Mouse (Mus musculus): ENCODE measurements around the gene Olfr419. TPM values are rescaled to one million over a fixed set of nuclear protein-coding genes. Genes with fewer than 3 reads are reported as not detected.

Gene Olfr419
- total and polyA plus RNA-seq, 2 experiments from 2014 or later = not detected

DNA sequence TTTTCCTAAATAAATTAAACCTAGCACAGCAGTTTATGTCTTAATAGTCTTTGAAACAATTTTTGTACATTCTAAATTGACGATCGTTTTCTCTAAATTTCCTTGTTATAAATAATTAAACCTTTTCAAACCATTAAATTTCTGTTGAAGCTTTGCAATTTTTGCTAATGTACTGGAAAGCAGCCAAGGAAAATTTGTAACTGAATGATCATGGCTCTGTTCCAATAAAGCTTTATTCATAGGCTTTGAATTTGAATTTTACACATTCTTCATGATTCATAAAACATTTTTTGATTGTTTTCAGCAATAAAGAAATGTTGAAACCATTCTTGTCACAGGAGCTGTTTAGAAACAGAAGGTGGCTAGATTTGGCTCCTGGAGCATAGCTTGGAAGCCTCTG, 7.2 kb downstream of the Olfr419 start:
- ATAC-seq (no peak), DNase-seq (ENCODE audit: low spot score) (peak; percentile 26)
- Histone ChIP-seq H3K9ac (replicated peaks; ENCODE audit: low read length) (no peak overlapping the region), H3K27me3 (ENCODE audit: insufficient read depth, low read length) (no peaks in the 10 kb centered on the region), H3K36me3 (ENCODE audit: insufficient read depth, low read length) (no peaks in the 10 kb centered on the region), H3K4me2 (ENCODE audit: low read depth, low read length) (no peak overlapping the region), H3K9me3 (ENCODE audit: low read length) (no peaks in the 10 kb centered on the region), H3K27ac (no peak overlapping the region), H3K4me1 (ENCODE audit: insufficient read depth, low read length) (no peaks in the 10 kb centered on the region), H3K4me3 (ENCODE audit: low read length) (no peak overlapping the region)
- TF ChIP-seq CTCF (IDR thresholded peaks at IDR 0.05; ENCODE audit: low read depth) = no peak
- WGBS = 63% methylated on average over 2 of the region's 2 CpGs

DNA sequence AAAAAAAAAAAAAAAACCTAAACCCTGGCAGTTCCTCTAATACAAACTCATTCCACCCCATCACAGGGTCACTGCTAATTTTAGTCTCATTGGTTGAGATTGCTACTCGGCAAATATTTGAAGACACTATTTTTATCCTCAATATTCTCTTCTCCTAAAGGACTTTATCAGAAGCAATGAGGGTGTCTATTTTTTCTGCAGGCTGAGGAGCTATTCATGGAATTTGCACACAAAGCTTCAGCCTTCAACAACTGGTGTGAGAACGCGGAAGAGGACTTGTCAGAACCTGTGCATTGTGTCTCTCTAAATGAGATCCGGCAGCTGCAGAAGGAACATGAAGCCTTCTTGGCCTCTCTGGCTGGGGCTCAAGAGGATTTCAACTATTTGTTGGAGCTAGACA, 11.9 kb downstream of the Olfr419 start:
- H3K4me3 ChIP-seq (ENCODE audit: low read length) = no peak overlapping the region
- H3K4me1 ChIP-seq (ENCODE audit: insufficient read depth, low read length) = no peaks in the 10 kb centered on the region
- no peaks in the 10 kb centered on the region for H3K36me3 ChIP-seq (ENCODE audit: insufficient read depth, low read length)
- ATAC-seq = no peak
- DNase-seq (ENCODE audit: low spot score) = no peak
- no peak for TF ChIP-seq CTCF (IDR thresholded peaks at IDR 0.05; ENCODE audit: low read depth)
- no peaks in the 10 kb centered on the region for H3K9me3 ChIP-seq (ENCODE audit: low read length)
- H3K27ac ChIP-seq = no peak overlapping the region
- 93% methylated on average over 4 of the region's 4 CpGs for WGBS
- no peak overlapping the region for H3K4me2 ChIP-seq (ENCODE audit: low read depth, low read length)
- no peaks in the 10 kb centered on the region for H3K27me3 ChIP-seq (ENCODE audit: insufficient read depth, low read length)
- no peak overlapping the region for H3K9ac ChIP-seq (replicated peaks; ENCODE audit: low read length)

DNA sequence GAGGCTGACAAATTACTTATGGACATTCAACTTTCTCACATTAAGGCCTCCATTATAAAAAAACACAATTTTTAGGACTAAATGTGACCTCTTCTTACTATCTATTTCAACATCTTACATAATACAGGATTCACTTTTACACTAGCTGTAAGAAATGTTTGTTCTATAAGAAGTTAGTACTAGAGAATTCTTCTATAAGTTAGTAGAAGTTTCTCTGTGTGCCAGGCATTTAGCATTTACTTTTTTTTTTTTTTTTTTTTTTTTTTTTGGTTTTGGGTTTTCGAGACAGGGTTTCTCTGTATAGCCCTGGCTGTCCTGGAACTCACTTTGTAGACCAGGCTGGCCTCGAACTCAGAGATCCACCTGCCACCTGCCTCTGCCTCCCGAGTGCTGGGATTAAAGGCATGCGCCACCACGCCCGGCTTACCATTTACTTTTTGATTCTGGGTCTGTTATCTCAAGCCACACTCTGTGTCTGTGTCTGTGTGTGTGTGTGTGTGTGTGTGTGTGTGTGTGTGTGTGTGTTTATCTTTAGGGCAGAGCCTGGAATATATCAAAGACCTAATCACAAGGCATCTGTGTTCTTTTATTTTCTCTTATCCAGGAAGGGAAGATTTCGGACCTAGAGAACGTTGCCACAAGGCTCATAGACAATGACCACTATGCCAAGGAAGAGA, 35.2 kb downstream of the Olfr419 start:
- DNase-seq (ENCODE audit: low spot score) (no peak), ATAC-seq (no peak)
- Histone ChIP-seq H3K9me3 (ENCODE audit: low read length) (no peaks in the 10 kb centered on the region), H3K36me3 (ENCODE audit: insufficient read depth, low read length) (no peaks in the 10 kb centered on the region), H3K27me3 (ENCODE audit: insufficient read depth, low read length) (no peaks in the 10 kb centered on the region), H3K4me3 (ENCODE audit: low read length) (no peak overlapping the region), H3K4me2 (ENCODE audit: low read depth, low read length) (no peak overlapping the region), H3K4me1 (ENCODE audit: insufficient read depth, low read length) (no peaks in the 10 kb centered on the region), H3K9ac (replicated peaks; ENCODE audit: low read length) (no peak overlapping the region), H3K27ac (no peak overlapping the region)
- TF ChIP-seq CTCF (IDR thresholded peaks at IDR 0.05; ENCODE audit: low read depth) = no peak
- 93% methylated on average over 8 of the region's 8 CpGs for WGBS

DNA sequence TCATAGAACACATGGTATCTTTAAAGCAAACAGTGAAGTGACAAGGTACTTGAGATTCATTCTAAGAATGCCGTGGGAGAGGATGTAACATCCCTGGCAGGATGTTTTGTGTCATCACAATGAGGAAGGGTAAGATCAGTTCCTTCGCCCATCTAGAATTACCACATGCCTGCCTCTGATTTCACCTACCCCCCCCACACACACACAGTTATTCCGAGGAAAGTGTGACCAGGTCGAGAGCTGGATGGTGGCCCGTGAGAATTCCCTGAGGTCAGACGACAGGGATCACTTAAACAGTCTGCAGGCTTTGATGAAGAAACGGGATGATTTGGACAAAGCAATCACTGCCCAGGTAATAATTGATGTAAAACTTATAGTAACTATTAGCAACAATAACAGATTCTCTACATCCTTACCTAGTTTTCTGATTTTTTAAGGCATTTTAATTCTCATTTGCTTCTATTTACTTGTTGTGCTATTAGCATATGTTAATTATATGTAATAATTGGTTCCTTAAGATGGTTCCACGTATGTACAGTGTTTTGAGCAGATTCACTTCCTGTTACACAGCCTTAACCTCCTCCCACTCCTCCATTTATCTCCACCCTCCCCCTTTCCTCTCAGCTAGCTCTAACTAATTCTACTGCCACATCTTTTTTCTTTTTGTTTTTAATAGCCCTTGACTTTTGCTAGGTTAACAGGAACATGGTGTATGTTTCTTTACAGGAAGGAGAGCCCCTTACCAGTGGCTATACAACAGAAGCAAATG, 36.4 kb downstream of the Olfr419 start:
- WGBS = 83% methylated on average over 8 of the region's 8 CpGs
- Histone ChIP-seq H3K4me3 (ENCODE audit: low read length) (no peak overlapping the region), H3K4me2 (ENCODE audit: low read depth, low read length) (no peak overlapping the region), H3K9ac (replicated peaks; ENCODE audit: low read length) (no peak overlapping the region), H3K27me3 (ENCODE audit: insufficient read depth, low read length) (no peaks in the 10 kb centered on the region), H3K27ac (no peak overlapping the region), H3K36me3 (ENCODE audit: insufficient read depth, low read length) (no peaks in the 10 kb centered on the region), H3K4me1 (ENCODE audit: insufficient read depth, low read length) (no peaks in the 10 kb centered on the region), H3K9me3 (ENCODE audit: low read length) (no peaks in the 10 kb centered on the region)
- DNase-seq (ENCODE audit: low spot score) (no peak), ATAC-seq (no peak)
- no peak for TF ChIP-seq CTCF (IDR thresholded peaks at IDR 0.05; ENCODE audit: low read depth)

DNA sequence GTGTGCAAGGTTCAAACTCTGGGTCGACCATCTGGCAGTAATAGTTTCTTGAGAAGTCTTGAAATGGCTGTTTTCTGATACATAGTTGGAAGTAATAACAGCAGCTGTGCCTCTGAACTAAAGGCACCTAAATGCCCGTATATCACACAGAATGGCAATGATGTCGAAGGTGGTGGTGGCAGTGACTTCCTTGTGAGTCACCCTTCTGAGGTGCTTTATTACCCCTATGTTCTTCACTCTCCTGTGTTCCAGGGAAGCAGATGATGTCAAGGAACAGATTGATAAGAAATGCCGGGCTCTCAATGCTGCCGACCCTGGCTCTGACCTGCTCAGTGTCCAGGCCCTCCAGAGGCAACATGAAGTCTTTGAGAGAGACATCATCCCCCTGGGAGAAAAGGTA, 39.6 kb downstream of the Olfr419 start:
- no peak for ATAC-seq
- H3K27ac ChIP-seq = no peak overlapping the region
- 84% methylated on average over 5 of the region's 5 CpGs for WGBS
- TF ChIP-seq CTCF (IDR thresholded peaks at IDR 0.05; ENCODE audit: low read depth) = no peak
- no peaks in the 10 kb centered on the region for H3K4me1 ChIP-seq (ENCODE audit: insufficient read depth, low read length)
- no peaks in the 10 kb centered on the region for H3K36me3 ChIP-seq (ENCODE audit: insufficient read depth, low read length)
- H3K4me3 ChIP-seq (ENCODE audit: low read length) = no peak overlapping the region
- H3K4me2 ChIP-seq (ENCODE audit: low read depth, low read length) = no peak overlapping the region
- H3K9ac ChIP-seq (replicated peaks; ENCODE audit: low read length) = no peak overlapping the region
- H3K9me3 ChIP-seq (ENCODE audit: low read length) = no peaks in the 10 kb centered on the region
- no peak for DNase-seq (ENCODE audit: low spot score)
- H3K27me3 ChIP-seq (ENCODE audit: insufficient read depth, low read length) = no peaks in the 10 kb centered on the region

DNA sequence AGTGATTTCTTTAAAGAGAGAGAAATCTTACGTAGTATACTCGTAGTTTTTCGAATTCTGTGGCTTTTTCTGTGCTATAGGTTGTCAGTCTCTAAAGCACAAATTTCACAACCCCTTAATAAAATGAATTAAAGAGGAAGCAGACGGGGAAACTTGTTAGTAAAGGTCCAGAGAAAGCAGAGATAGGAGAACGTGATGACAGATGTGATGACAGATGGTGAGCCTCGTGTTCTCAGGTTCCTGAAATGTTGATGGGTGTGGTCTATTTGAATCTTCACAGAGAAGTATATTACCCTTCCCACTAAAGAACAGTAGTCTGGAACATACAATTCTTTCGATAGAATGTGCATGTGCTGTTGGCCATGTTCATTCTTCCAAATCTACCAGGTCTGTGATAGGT, 47.2 kb downstream of the Olfr419 start:
- Histone ChIP-seq H3K27ac (no peak overlapping the region), H3K4me3 (ENCODE audit: low read length) (no peak overlapping the region), H3K27me3 (ENCODE audit: insufficient read depth, low read length) (no peaks in the 10 kb centered on the region), H3K9me3 (ENCODE audit: low read length) (no peaks in the 10 kb centered on the region), H3K9ac (replicated peaks; ENCODE audit: low read length) (no peak overlapping the region), H3K36me3 (ENCODE audit: insufficient read depth, low read length) (no peaks in the 10 kb centered on the region), H3K4me2 (ENCODE audit: low read depth, low read length) (no peak overlapping the region), H3K4me1 (ENCODE audit: insufficient read depth, low read length) (no peaks in the 10 kb centered on the region)
- DNase-seq (ENCODE audit: low spot score) = no peak
- ATAC-seq = no peak
- 82% methylated on average over 7 of the region's 7 CpGs for WGBS
- no peak for TF ChIP-seq CTCF (IDR thresholded peaks at IDR 0.05; ENCODE audit: low read depth)

Other genes starting within 250 kb of the Olfr419 start
- not detected in 2 replicates for gene Ifi205, start 220.3 kb downstream of the Olfr419 start, total RNA-seq (2014; rRNA removed)
- not detected in 2 replicates for gene Ifi205, start 220.3 kb downstream of the Olfr419 start, polyA plus RNA-seq (2015; fragmentation: Nextera tagmentation; extraction: Ambion mirVana)
- gene Olfr433, start 211.4 kb downstream of the Olfr419 start, total RNA-seq (2014; rRNA removed) = not detected in 2 replicates
- not detected in 2 replicates for gene Olfr433, start 211.4 kb downstream of the Olfr419 start, polyA plus RNA-seq (2015; fragmentation: Nextera tagmentation; extraction: Ambion mirVana)
- not detected in 2 replicates for gene Olfr432, start 202.9 kb downstream of the Olfr419 start, total RNA-seq (2014; rRNA removed)
- gene Olfr432, start 202.9 kb downstream of the Olfr419 start, polyA plus RNA-seq (2015; fragmentation: Nextera tagmentation; extraction: Ambion mirVana) = not detected in 2 replicates
- not detected in 2 replicates for gene Olfr430, start 185.5 kb downstream of the Olfr419 start, total RNA-seq (2014; rRNA removed)
- not detected in 2 replicates for gene Olfr430, start 185.5 kb downstream of the Olfr419 start, polyA plus RNA-seq (2015; fragmentation: Nextera tagmentation; extraction: Ambion mirVana)
- gene Olfr429, start 167.7 kb downstream of the Olfr419 start, total RNA-seq (2014; rRNA removed) = not detected in 2 replicates
- not detected in 2 replicates for gene Olfr429, start 167.7 kb downstream of the Olfr419 start, polyA plus RNA-seq (2015; fragmentation: Nextera tagmentation; extraction: Ambion mirVana)
- not detected in 2 replicates for gene Olfr427, start 155.2 kb downstream of the Olfr419 start, total RNA-seq (2014; rRNA removed)
- gene Olfr427, start 155.2 kb downstream of the Olfr419 start, polyA plus RNA-seq (2015; fragmentation: Nextera tagmentation; extraction: Ambion mirVana) = not detected in 2 replicates
- gene Olfr231, start 130.9 kb downstream of the Olfr419 start, total RNA-seq (2014; rRNA removed) = not detected in 2 replicates
- not detected in 2 replicates for gene Olfr231, start 130.9 kb downstream of the Olfr419 start, polyA plus RNA-seq (2015; fragmentation: Nextera tagmentation; extraction: Ambion mirVana)
- not detected in 2 replicates for gene Olfr424, start 120.5 kb downstream of the Olfr419 start, total RNA-seq (2014; rRNA removed)
- gene Olfr424, start 120.5 kb downstream of the Olfr419 start, polyA plus RNA-seq (2015; fragmentation: Nextera tagmentation; extraction: Ambion mirVana) = not detected in 2 replicates
- not detected in 2 replicates for gene Olfr420, start 96.4 kb downstream of the Olfr419 start, total RNA-seq (2014; rRNA removed)
- gene Olfr420, start 96.4 kb downstream of the Olfr419 start, polyA plus RNA-seq (2015; fragmentation: Nextera tagmentation; extraction: Ambion mirVana) = not detected in 2 replicates
- gene Spta1, start 79.3 kb downstream of the Olfr419 start, total RNA-seq (2014; rRNA removed) = not detected in 2 replicates
- 0.04 TPM in 1 of 2 replicates, not detected in the other for gene Spta1, start 79.3 kb downstream of the Olfr419 start, polyA plus RNA-seq (2015; fragmentation: Nextera tagmentation; extraction: Ambion mirVana)
- not detected in 2 replicates for gene Mptx1, start 78.5 kb upstream of the Olfr419 start, total RNA-seq (2014; rRNA removed)
- not detected in 2 replicates for gene Mptx1, start 78.5 kb upstream of the Olfr419 start, polyA plus RNA-seq (2015; fragmentation: Nextera tagmentation; extraction: Ambion mirVana)
- not detected in 2 replicates for gene Olfr417, start 113.1 kb upstream of the Olfr419 start, total RNA-seq (2014; rRNA removed)
- not detected in 2 replicates for gene Olfr417, start 113.1 kb upstream of the Olfr419 start, polyA plus RNA-seq (2015; fragmentation: Nextera tagmentation; extraction: Ambion mirVana)
- gene Olfr248, start 139.0 kb upstream of the Olfr419 start, total RNA-seq (2014; rRNA removed) = not detected in 2 replicates
- gene Olfr248, start 139.0 kb upstream of the Olfr419 start, polyA plus RNA-seq (2015; fragmentation: Nextera tagmentation; extraction: Ambion mirVana) = not detected in 2 replicates
- not detected in 2 replicates for gene Olfr414, start 172.0 kb upstream of the Olfr419 start, total RNA-seq (2014; rRNA removed)
- not detected in 2 replicates for gene Olfr414, start 172.0 kb upstream of the Olfr419 start, polyA plus RNA-seq (2015; fragmentation: Nextera tagmentation; extraction: Ambion mirVana)
- gene Olfr220, start 190.0 kb upstream of the Olfr419 start, total RNA-seq (2014; rRNA removed) = not detected in 2 replicates
- gene Olfr220, start 190.0 kb upstream of the Olfr419 start, polyA plus RNA-seq (2015; fragmentation: Nextera tagmentation; extraction: Ambion mirVana) = not detected in 2 replicates
- 18.8 and 20.8 TPM in 2 replicates for gene Fmn2, start 249.8 kb upstream of the Olfr419 start, total RNA-seq (2014; rRNA removed)
- gene Fmn2, start 249.8 kb upstream of the Olfr419 start, polyA plus RNA-seq (2015; fragmentation: Nextera tagmentation; extraction: Ambion mirVana) = 6.8 and 7.8 TPM in 2 replicates